Mouse (Mus musculus): ENCODE data around the gene Exd1.

DNA sequence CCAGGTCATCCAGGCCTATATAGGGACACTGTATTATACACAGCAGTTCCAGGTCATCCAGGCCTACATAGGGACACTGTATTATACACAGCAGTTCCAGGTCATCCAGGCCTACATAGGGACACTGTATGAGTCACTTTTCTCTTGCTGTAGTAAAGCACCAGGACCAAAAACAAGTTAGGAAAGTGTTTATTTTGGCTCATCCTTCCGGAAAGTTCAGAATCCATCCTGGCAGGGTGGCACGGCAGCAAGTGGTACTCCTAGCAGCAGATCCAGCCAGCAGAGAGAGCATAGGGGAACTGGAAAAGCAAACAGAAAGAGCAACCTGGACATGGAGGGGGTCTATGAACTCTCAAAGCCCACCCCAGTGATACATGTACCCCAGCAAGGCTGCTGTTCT is 36.6 kb downstream of the Exd1 start:
- TF ChIP-seq CTCF (IDR thresholded peaks at IDR 0.05 in 2 of 3, conservative IDR thresholded peaks at IDR 0.05 in 1 of 3; ENCODE audit: control insufficient read depth in 1 of 3, insufficient read depth in 1 of 3, low read depth in 2 of 3, low read length in 3 of 3, poor library complexity in 1 of 3, severe bottlenecking in 1 of 3) (no peak), SMC3 (IDR thresholded peaks at IDR 0.05; ENCODE audit: low read depth, low read length) (no peak), ZC3H11A (IDR thresholded peaks at IDR 0.05; ENCODE audit: low read depth, low read length) (no peak), CHD2 (IDR thresholded peaks at IDR 0.05; ENCODE audit: low read length) (no peak), MXI1 (IDR thresholded peaks at IDR 0.05; ENCODE audit: low read depth, low read length) (no peak), ZNF384 (IDR thresholded peaks at IDR 0.05; ENCODE audit: low read depth, low read length) (no peak)

All from MEL (cell line).